Mouse (Mus musculus) kidney, adult 2 months (tissue): ENCODE measurements at regions not wholly inside any gene's neighbourhood (a gene's known extent, or its start where the extent isn't known, plus 50 kb on each side); places are given as distances from the start of the nearest gene placed in this dataset.

Experiments used
- CTCF ChIP-seq: fragments of 200-500 bp; conservative IDR thresholded peaks from 2 replicates; pipeline ENCODE4 v1.5.1; 2011; ENCODE audit warnings: low read depth, mild to moderate bottlenecking, control low read depth, low read length, moderate library complexity, mixed read lengths; ENCODE audit not compliant: insufficient read depth, insufficient read length
- POLR2A ChIP-seq: fragments of 200-500 bp; IDR thresholded peaks from one replicate; pipeline ENCODE4 v1.6.1; 2011; ENCODE audit warnings: low read depth, low read length, control low read depth

GRCm38 (mm10) chr12:32685788-32686385, 133.5 kb upstream of the Nampt start:
- TF ChIP-seq CTCF, result no peak
- TF ChIP-seq POLR2A, result no peak
